Comparison of ENCODE assay signal across 8 mouse cellular contexts in genomic region chr1:75192452-75192851, GRCm38 (mm10). TPM values are rescaled to one million over a fixed set of nuclear protein-coding genes. Genes with fewer than 3 reads are reported as not detected.
DNase-seq lines count a peak whose midpoint lies in the region; ATAC-seq and TF ChIP-seq lines count a peak whose summit lies in the region.

No protein-coding gene starts in this region.

- H3K36me3 ChIP-seq in hindbrain, postnatal 0 days (ENCODE audit: insufficient read depth, low read length): peaks cover 26% of the 10 kb centered on the region; the same call in 1 of the 2 replicates
- H3K36me3 ChIP-seq in liver, embryonic 14.5 days (replicated peaks; ENCODE audit: control insufficient read depth, insufficient read depth, low read depth): peaks cover 18% of the 10 kb centered on the region
- H3K36me3 ChIP-seq in myocyte (ENCODE audit: control insufficient read depth, insufficient read depth): peaks cover 24% of the 10 kb centered on the region

- TF ChIP-seq POLR2A in myocyte (IDR thresholded peaks at IDR 0.05; ENCODE audit: insufficient read length, low read depth): no peak

- H3K9ac ChIP-seq in hindbrain, postnatal 0 days (replicated peaks; ENCODE audit: low read length): peak overlapping the region; percentile 95
- peak overlapping the region; percentile 85 for H3K9ac ChIP-seq in liver, embryonic 14.5 days (replicated peaks)

- no peaks in the 10 kb centered on the region for H3K9me3 ChIP-seq in hindbrain, postnatal 0 days (ENCODE audit: low read length)
- no peaks in the 10 kb centered on the region for H3K9me3 ChIP-seq in liver, embryonic 14.5 days (ENCODE audit: control insufficient read depth, low read length)

- peaks cover 6% of the 10 kb centered on the region for H3K79me2 ChIP-seq in myocyte (ENCODE audit: control insufficient read depth, insufficient read depth)

- ATAC-seq in frontal cortex, adult (ENCODE audit: low TSS enrichment): peak; percentile 58
- no peak for ATAC-seq in hindbrain, postnatal 0 days
- ATAC-seq in liver, embryonic 14.5 days (ENCODE audit: insufficient read depth): peak; percentile 39; the same call in 1 of the 2 replicates

- H3ac ChIP-seq in myocyte (ENCODE audit: control insufficient read depth, insufficient read length): peak overlapping the region; percentile 89

- WGBS in hindbrain, postnatal 0 days: under 1% methylated on average over 19 of the region's 19 CpGs
- 0% methylated on average over 19 of the region's 19 CpGs for WGBS in liver, embryonic 14.5 days (ENCODE audit: insufficient replicate concordance)

- H3K4me2 ChIP-seq in hindbrain, postnatal 0 days (ENCODE audit: low read depth, low read length): peak overlapping the region; percentile 99
- H3K4me2 ChIP-seq in liver, embryonic 14.5 days (ENCODE audit: low read depth): peak overlapping the region; percentile 98
- H3K4me2 ChIP-seq in myocyte (ENCODE audit: low read depth): peak overlapping the region; percentile 69

- no peaks in the 10 kb centered on the region for H3K27me3 ChIP-seq in hindbrain, postnatal 0 days (ENCODE audit: insufficient read depth, low read length)
- no peaks in the 10 kb centered on the region for H3K27me3 ChIP-seq in liver, embryonic 14.5 days (ENCODE audit: control insufficient read depth, insufficient read depth, low read length)
- H3K27me3 ChIP-seq in myocyte (ENCODE audit: control insufficient read depth, insufficient read depth, insufficient read length): no peaks in the 10 kb centered on the region

- peak overlapping the region; percentile 86 for H3K27ac ChIP-seq in hindbrain, postnatal 0 days
- H3K27ac ChIP-seq in liver, embryonic 14.5 days: peak overlapping the region; percentile 85

- H3K4me3 ChIP-seq in hindbrain, postnatal 0 days (ENCODE audit: low read length): peak overlapping the region; percentile 84
- peak overlapping the region; percentile 89 to 93 for H3K4me3 ChIP-seq in liver, embryonic 14.5 days (ENCODE audit: insufficient read depth in 1 of 2, low read depth in 2 of 2, low read length in 2 of 2)
- H3K4me3 ChIP-seq in myocyte: peak overlapping the region; percentile 94

- no peak for TF ChIP-seq EP300 in liver, embryonic 14.5 days (IDR thresholded peaks at IDR 0.05; ENCODE audit: low read depth)

- H3K4me1 ChIP-seq in hindbrain, postnatal 0 days (ENCODE audit: insufficient read depth, low read length): peaks cover 12% of the 10 kb centered on the region
- H3K4me1 ChIP-seq in liver, embryonic 14.5 days (replicated peaks; ENCODE audit: control insufficient read depth in 2 of 2, insufficient read depth in 2 of 2, low read length in 1 of 2): peaks cover 21 to 22% of the 10 kb centered on the region in 2 experiments

- no peak for DNase-seq in frontal cortex, postnatal 10 days (ENCODE audit: low spot score in 2 of 2)
- DNase-seq in NIH3T3 (ENCODE audit: low read depth): peak; percentile 73
- DNase-seq in fibroblast of lung, adult 2 months (ENCODE audit: low read depth): peak; percentile 24
- DNase-seq in hindbrain, postnatal 0 days (ENCODE audit: low spot score): peak; percentile 25
- DNase-seq in liver, embryonic 14.5 days (ENCODE audit: low read depth in 3 of 3, low spot score in 3 of 3): no peak
- no peak for DNase-seq in layer of hippocampus, adult 18-20 months (ENCODE audit: low spot score in 2 of 2)

- no peak for TF ChIP-seq CTCF in hindbrain, postnatal 0 days (IDR thresholded peaks at IDR 0.05; ENCODE audit: low read depth)
- TF ChIP-seq CTCF in liver, embryonic 14.5 days (IDR thresholded peaks at IDR 0.05; ENCODE audit: low read depth): no peak

TF ChIP-seq in myocyte, 11 proteins besides CTCF, POLR2A, EP300 and RAD21:
- TF ChIP-seq POLR2AphosphoS2 (IDR thresholded peaks at IDR 0.05; ENCODE audit: insufficient read length, low read depth): no peak
- TF ChIP-seq MYOD1 (IDR thresholded peaks at IDR 0.05; ENCODE audit: control insufficient read depth in 1 of 3, insufficient read length in 2 of 3, low read depth in 2 of 3): no peak
TF ChIP-seq in myocyte: peak in this region for 0.

RNA-seq across cellular contexts. Expression of gene Atg9a, which starts 0.5 kb away (rescaled TPM):
- total RNA-seq in hindbrain, postnatal 0 days (2014; rRNA removed): 132 and 155 TPM in 2 replicates
- 60.3 and 62.8 TPM in 2 replicates for polyA plus RNA-seq in hindbrain, postnatal 0 days (2015; fragmentation: Nextera tagmentation; extraction: Ambion mirVana)
- polyA plus RNA-seq in liver, embryonic 14.5 days (2012; rRNA removed): 17.4 and 23.6 TPM in 2 replicates
- 16.4 and 18.3 TPM in 2 replicates for polyA plus RNA-seq in liver, embryonic 14.5 days (2014; fragmentation: Nextera tagmentation; extraction: Ambion mirVana)
- 44.6 TPM for polyA plus RNA-seq in myocyte (2012; fragmentation: generic; extraction: Trizol)
- 100 to 1,000 TPM; 108 to 115 TPM for total RNA-seq in layer of hippocampus, adult 18-20 months (2021)

RNA-seq across cellular contexts. Expression of gene Ankzf1, which starts 0.5 kb away (rescaled TPM):
- total RNA-seq in hindbrain, postnatal 0 days (2014; rRNA removed): 17.9 and 30.2 TPM in 2 replicates
- polyA plus RNA-seq in hindbrain, postnatal 0 days (2015; fragmentation: Nextera tagmentation; extraction: Ambion mirVana): 14.1 and 17.0 TPM in 2 replicates
- polyA plus RNA-seq in liver, embryonic 14.5 days (2012; rRNA removed): 6.3 and 7.6 TPM in 2 replicates
- 4.8 and 7.2 TPM in 2 replicates for polyA plus RNA-seq in liver, embryonic 14.5 days (2014; fragmentation: Nextera tagmentation; extraction: Ambion mirVana)
- polyA plus RNA-seq in myocyte (2012; fragmentation: generic; extraction: Trizol): 11.4 TPM
- total RNA-seq in layer of hippocampus, adult 18-20 months (2021): 10 to 100 TPM; 26.1 to 26.8 TPM

RNA-seq across cellular contexts. Expression of gene Abcb6, which starts 12.3 kb away (rescaled TPM):
- 51.5 and 52.0 TPM in 2 replicates for total RNA-seq in hindbrain, postnatal 0 days (2014; rRNA removed)
- 40.4 and 45.9 TPM in 2 replicates for polyA plus RNA-seq in hindbrain, postnatal 0 days (2015; fragmentation: Nextera tagmentation; extraction: Ambion mirVana)
- 31.4 and 41.4 TPM in 2 replicates for polyA plus RNA-seq in liver, embryonic 14.5 days (2012; rRNA removed)
- 48.9 and 58.5 TPM in 2 replicates for polyA plus RNA-seq in liver, embryonic 14.5 days (2014; fragmentation: Nextera tagmentation; extraction: Ambion mirVana)
- 61.4 TPM for polyA plus RNA-seq in myocyte (2012; fragmentation: generic; extraction: Trizol)
- total RNA-seq in layer of hippocampus, adult 18-20 months (2021): 10 to 100 TPM; 26.8 to 30.3 TPM

RNA-seq across cellular contexts. Expression of gene Glb1l, which starts 18.2 kb away (rescaled TPM):
- total RNA-seq in hindbrain, postnatal 0 days (2014; rRNA removed): 14.8 and 15.3 TPM in 2 replicates
- 15.5 TPM in 2 replicates for polyA plus RNA-seq in hindbrain, postnatal 0 days (2015; fragmentation: Nextera tagmentation; extraction: Ambion mirVana)
- 4.0 and 4.9 TPM in 2 replicates for polyA plus RNA-seq in liver, embryonic 14.5 days (2012; rRNA removed)
- polyA plus RNA-seq in liver, embryonic 14.5 days (2014; fragmentation: Nextera tagmentation; extraction: Ambion mirVana): 3.2 and 4.3 TPM in 2 replicates
- 2.0 TPM for polyA plus RNA-seq in myocyte (2012; fragmentation: generic; extraction: Trizol)
- total RNA-seq in layer of hippocampus, adult 18-20 months (2021): 10 to 100 TPM; 12.0 to 13.4 TPM

RNA-seq across cellular contexts. Expression of gene Stk16, which starts 18.2 kb away (rescaled TPM):
- 84.8 and 105 TPM in 2 replicates for total RNA-seq in hindbrain, postnatal 0 days (2014; rRNA removed)
- polyA plus RNA-seq in hindbrain, postnatal 0 days (2015; fragmentation: Nextera tagmentation; extraction: Ambion mirVana): 103 and 112 TPM in 2 replicates
- polyA plus RNA-seq in liver, embryonic 14.5 days (2012; rRNA removed): 76.3 and 93.3 TPM in 2 replicates
- 61.8 and 66.1 TPM in 2 replicates for polyA plus RNA-seq in liver, embryonic 14.5 days (2014; fragmentation: Nextera tagmentation; extraction: Ambion mirVana)
- polyA plus RNA-seq in myocyte (2012; fragmentation: generic; extraction: Trizol): 86.4 TPM
- 10 to 100 TPM; 77.3 to 86.6 TPM for total RNA-seq in layer of hippocampus, adult 18-20 months (2021)

Comparison
In these comparisons a context has a peak if more than half of its experiments do, and no peak if none do; other contexts are left out.
1. DNase-seq: peak in NIH3T3 (single experiment), fibroblast of lung, adult 2 months (single experiment) and hindbrain, postnatal 0 days (single experiment); none in frontal cortex, postnatal 10 days (0 of 2), liver, embryonic 14.5 days (0 of 3) and layer of hippocampus, adult 18-20 months (0 of 2).
2. Peak in every context shown above with its lines, with median percentiles within 50 percentile points of each other: H3K4me2 ChIP-seq and H3K4me3 ChIP-seq.